Mouse (Mus musculus) subcutaneous adipose tissue, adult 2 months (tissue): ENCODE data around the gene Gm8104. TPM values are rescaled to one million over a fixed set of nuclear protein-coding genes. Genes with fewer than 3 reads are reported as not detected.

Experiments used
- polyA plus RNA-seq: library from polyadenylated mRNA; depleted of rRNA; stranded (reverse); fragments of >200 nt; gene quantifications from 2 replicates; pipeline ENCODE4 v1.2.3, GENCODE M21; 2012; ENCODE audit warnings: low replicate concordance; rRNA removed

Gm8104 gene
- not detected in 2 replicates for polyA plus RNA-seq

GRCm38 (mm10) chr14:43100301-43100700 is at the start of gene Gm8104:
Gene Gm8104 (plus strand): TSS chr14:43100601.

GRCm38 (mm10) chr14:43076543-43076942 is 23.9 kb upstream of the Gm8104 start, which contains the start of gene Gm8094:
Gene Gm8094 (minus strand): TSS chr14:43076643.

Other genes starting within 250 kb of the Gm8104 start
- gene Gm21977, start 247.1 kb upstream of the Gm8104 start, polyA plus RNA-seq, result not detected in 2 replicates
- gene Gm8082, start 107.0 kb upstream of the Gm8104 start, polyA plus RNA-seq, result not detected in 2 replicates
- not detected in 2 replicates for gene Gm10376, start 85.0 kb upstream of the Gm8104 start, polyA plus RNA-seq
- not detected in 2 replicates for gene Gm8094, start 24.0 kb upstream of the Gm8104 start, polyA plus RNA-seq
- gene Gm7233, start 79.3 kb downstream of the Gm8104 start, polyA plus RNA-seq, result not detected in 2 replicates
- gene Gm8122, start 134.7 kb downstream of the Gm8104 start, polyA plus RNA-seq, result not detected in 2 replicates
- gene Gm8126, start 158.0 kb downstream of the Gm8104 start, polyA plus RNA-seq, result not detected in 2 replicates
- gene Gm9732, start 174.4 kb downstream of the Gm8104 start, polyA plus RNA-seq, result not detected in 2 replicates
- not detected in 2 replicates for gene Gm8127, start 193.2 kb downstream of the Gm8104 start, polyA plus RNA-seq
- not detected in 2 replicates for gene 1700001F09Rik, start 247.2 kb downstream of the Gm8104 start, polyA plus RNA-seq